Mouse (Mus musculus): ENCODE measurements around the gene Pask.

Pask gene

DNA sequence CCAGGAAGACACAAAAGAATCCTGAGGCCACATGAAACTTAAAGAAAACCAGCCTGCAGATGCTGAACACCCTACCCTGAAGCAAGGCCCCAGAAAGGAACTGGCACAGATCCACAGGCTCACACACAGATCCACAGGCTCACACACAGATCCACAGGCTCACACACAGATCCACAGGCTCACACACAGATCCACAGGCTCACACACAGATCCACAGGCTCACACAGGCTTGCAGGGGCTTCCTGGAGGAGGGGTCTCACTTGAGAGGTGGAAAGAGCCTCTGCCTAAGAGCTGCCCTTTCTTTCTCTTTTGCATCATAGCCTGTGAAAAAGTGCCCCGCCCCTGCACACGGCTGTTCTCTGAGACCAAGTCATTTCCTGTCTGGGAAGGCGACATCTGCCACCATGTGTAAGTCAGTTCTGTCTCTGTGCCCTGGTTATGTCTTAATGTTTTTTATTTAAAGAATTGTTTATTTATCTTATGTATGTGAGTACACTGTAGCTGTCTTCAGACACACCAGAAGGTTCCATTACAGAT is 53.5 kb downstream of the Pask start:
- DNase-seq (ENCODE audit: low read depth, low spot score): peak; percentile 15

DNA sequence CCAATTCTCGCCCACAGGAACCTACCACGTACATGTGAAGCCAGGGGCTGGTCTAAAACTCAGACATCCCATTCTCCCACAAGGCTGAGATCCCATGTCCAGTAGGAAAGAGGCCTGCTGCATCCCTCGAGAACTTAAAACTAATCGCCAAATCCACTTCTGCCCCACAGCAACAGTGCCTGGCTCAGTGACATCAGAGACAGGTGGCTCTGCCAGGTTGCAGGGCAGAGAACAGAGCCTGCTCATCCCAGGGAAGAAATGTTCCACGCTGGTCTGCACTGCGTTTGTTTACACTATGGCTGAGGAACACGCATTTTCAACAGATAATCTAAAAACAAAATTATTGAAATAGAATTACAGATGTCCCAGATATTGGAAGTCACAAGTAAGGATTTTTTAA is 66.2 kb downstream of the Pask start:
- DNase-seq (ENCODE audit: low read depth, low spot score): no peak

DNA sequence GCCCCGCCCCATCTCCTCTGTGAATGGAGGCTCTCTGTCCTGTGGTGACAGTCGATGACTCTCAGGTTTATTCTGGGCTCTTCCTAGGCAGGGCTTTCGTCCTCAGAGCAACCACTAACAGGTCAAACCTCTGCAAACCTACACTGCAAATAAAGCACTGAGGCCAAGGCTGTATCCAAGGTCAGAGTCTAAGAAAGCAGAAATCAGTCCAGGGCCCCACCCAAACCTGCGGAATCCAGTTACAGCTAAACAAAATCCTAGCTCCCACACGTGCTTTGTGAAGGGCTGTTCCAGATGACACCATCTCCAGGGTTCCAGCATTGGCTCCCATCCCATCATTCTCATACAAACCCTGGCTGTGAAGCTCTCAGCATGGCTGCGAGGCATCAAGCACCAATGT is 67.7 kb downstream of the Pask start:
- peak; percentile 92 for DNase-seq (ENCODE audit: low read depth, low spot score)

DNA sequence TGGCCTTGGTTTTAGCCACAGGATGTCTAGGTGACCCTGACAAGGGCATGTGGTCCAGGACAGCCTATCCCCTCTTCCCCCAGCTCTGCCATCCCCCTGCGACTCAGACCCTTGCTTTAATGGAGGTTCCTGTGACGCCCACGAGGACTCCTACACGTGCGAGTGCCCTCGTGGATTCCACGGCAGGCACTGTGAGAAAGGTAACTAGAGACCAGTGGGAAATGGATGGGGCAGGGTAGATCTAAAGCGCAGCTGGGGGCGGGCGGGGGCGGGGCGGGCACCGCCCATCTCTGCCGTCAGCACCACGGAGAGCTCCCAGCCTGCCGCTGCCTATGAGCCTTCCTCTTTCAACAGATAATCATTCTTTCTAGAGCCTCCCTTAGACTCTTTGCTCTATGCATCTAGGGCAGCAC is 70.9 kb downstream of the Pask start:
- DNase-seq (ENCODE audit: low read depth, low spot score): peak; percentile 74

DNA sequence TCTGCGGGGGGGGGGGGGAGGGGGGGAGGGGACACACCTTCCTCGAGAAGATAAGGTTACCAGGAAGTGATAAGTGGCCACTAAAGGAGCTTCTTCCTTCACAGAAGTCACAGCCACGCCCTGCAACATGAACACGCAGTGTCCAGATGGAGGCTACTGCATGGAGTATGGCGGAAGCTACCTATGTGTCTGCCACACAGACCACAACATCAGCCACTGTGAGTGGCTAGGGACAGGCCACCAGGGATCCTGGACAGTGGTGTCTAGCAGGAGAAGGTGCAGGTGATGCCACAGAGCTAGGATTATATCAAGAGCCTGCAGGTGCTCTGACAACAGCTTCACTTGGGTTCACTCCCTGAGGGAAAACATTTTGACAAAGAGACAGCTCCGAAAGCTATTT is 71.5 kb downstream of the Pask start:
- DNase-seq (ENCODE audit: low read depth, low spot score): no peak

DNA sequence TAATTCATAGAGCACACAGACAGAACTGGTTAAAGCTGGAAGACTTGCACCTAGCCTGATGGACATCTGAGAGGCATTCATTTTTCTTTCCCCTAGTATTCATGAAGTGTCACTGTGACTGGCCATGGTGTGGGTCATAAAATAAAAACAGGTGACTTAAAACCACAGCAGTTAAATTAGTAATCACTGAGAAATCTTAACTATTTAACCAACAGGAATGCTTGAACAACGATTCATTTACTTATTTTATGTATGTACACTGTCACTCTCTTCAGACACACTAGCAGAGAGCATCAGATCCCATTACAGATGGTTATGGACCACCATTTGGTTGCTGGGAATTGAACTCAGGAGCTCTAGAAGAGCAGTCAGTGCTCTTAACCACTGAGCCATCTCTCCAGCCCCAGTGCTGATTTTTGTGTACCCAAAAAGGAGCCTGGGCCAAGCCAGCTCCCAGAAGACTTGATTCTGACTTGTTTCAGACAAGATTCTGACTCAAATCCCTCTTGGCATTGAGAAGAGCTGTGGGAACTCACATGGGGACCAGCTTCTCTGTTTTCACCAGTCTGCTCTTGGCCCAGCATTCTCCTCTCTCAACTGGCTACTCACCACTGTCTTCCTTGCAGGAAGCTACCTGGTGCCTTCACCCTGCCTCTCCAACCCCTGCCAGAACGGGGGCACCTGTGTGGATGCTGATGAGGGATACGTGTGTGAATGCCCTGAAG is 72.6 kb downstream of the Pask start:
- no peak for DNase-seq (ENCODE audit: low read depth, low spot score)

DNA sequence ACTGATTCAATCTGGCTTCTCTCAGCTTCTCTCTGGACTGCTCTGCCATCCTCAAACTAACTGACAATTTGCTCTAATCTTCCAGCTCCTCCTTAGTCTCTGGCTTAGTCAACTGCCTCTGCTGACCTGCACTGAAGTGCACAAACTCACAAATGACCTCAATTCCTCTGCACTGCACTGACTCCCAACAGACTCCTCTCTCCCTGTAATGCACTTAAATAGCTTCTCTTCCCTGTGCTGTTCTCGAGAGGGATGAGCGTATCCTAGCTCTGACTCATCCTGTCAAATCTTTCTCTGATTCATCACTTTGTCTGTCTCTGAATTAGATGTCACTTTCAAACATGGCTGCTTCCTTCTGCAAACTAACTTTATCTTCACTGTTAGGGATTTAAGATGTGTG is 75.0 kb downstream of the Pask start:
- DNase-seq (ENCODE audit: low read depth, low spot score): no peak

DNA sequence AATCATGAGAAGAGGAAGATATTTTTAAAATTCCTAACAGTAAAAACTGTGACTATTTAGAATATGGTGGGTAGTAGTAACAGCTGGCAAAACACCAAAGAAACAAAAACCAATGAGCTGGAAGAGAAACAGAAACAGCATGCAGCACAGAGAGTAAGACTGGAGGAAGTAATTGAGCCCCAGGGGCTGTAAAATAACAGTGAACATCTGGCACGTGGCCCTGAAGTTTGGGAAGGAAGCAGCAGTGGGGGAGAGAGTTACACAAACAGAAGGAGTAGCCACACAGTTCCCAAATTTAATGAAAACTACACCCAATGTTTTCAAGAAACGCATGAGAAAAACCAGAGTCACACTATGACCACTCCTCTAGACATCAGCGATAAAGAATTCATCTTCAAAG is 76.1 kb downstream of the Pask start:
- DNase-seq (ENCODE audit: low read depth, low spot score): no peak
